ENCODE assay signal across 8 mouse cellular contexts in the genomic region with DNA sequence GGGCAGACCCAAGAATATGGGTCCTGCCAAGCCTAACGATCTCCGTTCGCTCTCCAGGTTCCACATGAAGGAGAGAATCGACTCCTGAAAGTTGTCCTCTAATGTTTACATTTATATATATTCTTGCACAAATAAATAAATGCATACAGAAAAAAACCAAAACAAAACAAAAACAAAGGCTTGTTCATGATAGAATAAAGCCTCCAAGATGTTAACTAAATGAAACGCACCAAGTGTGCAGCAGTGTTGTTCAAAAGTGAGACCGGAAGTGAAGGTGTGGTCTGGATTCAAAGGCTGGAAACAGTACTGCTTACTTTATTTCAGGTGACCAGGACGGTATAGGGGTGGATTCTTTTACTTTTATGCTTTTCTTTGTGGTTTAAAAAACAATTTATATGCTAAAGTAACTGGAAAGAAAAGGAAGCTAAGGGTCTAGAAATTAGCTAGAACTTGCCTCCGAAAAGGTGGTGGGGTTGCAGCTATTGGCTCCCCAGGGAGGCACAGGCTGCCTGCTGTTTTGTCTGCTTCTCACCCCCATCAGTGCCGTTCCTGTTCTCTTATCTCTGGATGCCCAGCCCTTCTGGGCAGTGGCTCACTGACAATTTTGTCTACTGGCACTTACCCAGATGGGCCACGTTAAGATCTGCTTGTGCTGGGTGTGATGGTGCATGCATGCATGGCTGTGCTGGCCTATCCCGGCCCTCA. TPM values are rescaled to one million over a fixed set of nuclear protein-coding genes. Genes with fewer than 3 reads are reported as not detected.
DNase-seq lines count a peak whose midpoint lies in the region; ATAC-seq and TF ChIP-seq lines count a peak whose summit lies in the region.

No protein-coding gene starts in this region.

- ATAC-seq in neural tube, embryonic 11.5 days (ENCODE audit: insufficient read depth, low FRiP score, low TSS enrichment) = no peak
- ATAC-seq in kidney, postnatal 0 days (replicated peaks; ENCODE audit: low FRiP score, low read depth) = no peak
- no peak for ATAC-seq in midbrain, embryonic 11.5 days (ENCODE audit: low FRiP score)

- peak overlapping the region; percentile 88 for H3K4me3 ChIP-seq in neural tube, embryonic 11.5 days (ENCODE audit: low read depth, low read length)
- H3K4me3 ChIP-seq in kidney, postnatal 0 days (replicated peaks; ENCODE audit: low read depth, low read length) = peak overlapping the region; percentile 94
- peak overlapping the region; percentile 96 for H3K4me3 ChIP-seq in midbrain, embryonic 11.5 days (ENCODE audit: low read depth, low read length)

- peaks cover 10% of the 10 kb centered on the region; the same call in 1 of the 2 replicates for H3K4me1 ChIP-seq in neural tube, embryonic 11.5 days (ENCODE audit: control insufficient read depth, insufficient read depth, low read length)
- peaks cover 9% of the 10 kb centered on the region for H3K4me1 ChIP-seq in kidney, postnatal 0 days (replicated peaks; ENCODE audit: insufficient read depth, low read length)
- H3K4me1 ChIP-seq in midbrain, embryonic 11.5 days (ENCODE audit: control insufficient read depth, insufficient read depth, low read length) = peaks cover 9% of the 10 kb centered on the region; the same call in 1 of the 2 replicates

- no peak for DNase-seq in neural tube, embryonic 11.5 days (ENCODE audit: low spot score)
- no peak for DNase-seq in neural tube, embryonic 10.5 days (ENCODE audit: extremely low spot score, low spot score)
- DNase-seq in cerebellum, adult 18-20 months = peak; percentile 37 to 44
- peak; percentile 50 to 55 for DNase-seq in heart, adult 18-20 months
- DNase-seq in kidney, postnatal 0 days (ENCODE audit: low spot score) = peak; percentile 27
- DNase-seq in midbrain, embryonic 11.5 days (ENCODE audit: low spot score, missing footprints) = no peak
- DNase-seq in thymus, postnatal 25 days = peak; percentile 11
- no peak for DNase-seq in embryo, embryonic 11 days

- 41% methylated on average over 11 of the region's 11 CpGs for WGBS in neural tube, embryonic 11.5 days
- 23% methylated on average over 11 of the region's 11 CpGs for WGBS in kidney, postnatal 0 days
- 45% methylated on average over 11 of the region's 11 CpGs for WGBS in midbrain, embryonic 11.5 days

- peaks cover 10% of the 10 kb centered on the region for H3K36me3 ChIP-seq in neural tube, embryonic 11.5 days (ENCODE audit: control insufficient read depth, insufficient read depth, low read length)
- H3K36me3 ChIP-seq in kidney, postnatal 0 days (ENCODE audit: insufficient read depth, low read length) = peaks cover 15% of the 10 kb centered on the region
- peaks cover 11% of the 10 kb centered on the region for H3K36me3 ChIP-seq in midbrain, embryonic 11.5 days (ENCODE audit: control insufficient read depth, insufficient read depth, low read length)

- peak overlapping the region; percentile 92 for H3K4me2 ChIP-seq in neural tube, embryonic 11.5 days (ENCODE audit: low read depth)
- peak overlapping the region; percentile 93 for H3K4me2 ChIP-seq in kidney, postnatal 0 days (ENCODE audit: low read length)
- H3K4me2 ChIP-seq in midbrain, embryonic 11.5 days = peak overlapping the region; percentile 95

- H3K9ac ChIP-seq in neural tube, embryonic 11.5 days (ENCODE audit: low read length) = peak overlapping the region; percentile 93; the same call in 1 of the 2 replicates
- H3K9ac ChIP-seq in kidney, postnatal 0 days (ENCODE audit: low read depth, low read length) = peak overlapping the region; percentile 93
- peak overlapping the region; percentile 97; the same call in 1 of the 2 replicates for H3K9ac ChIP-seq in midbrain, embryonic 11.5 days (ENCODE audit: low read length)

- no peaks in the 10 kb centered on the region for H3K27me3 ChIP-seq in neural tube, embryonic 11.5 days (ENCODE audit: control insufficient read depth, insufficient read depth, low read length)
- no peaks in the 10 kb centered on the region for H3K27me3 ChIP-seq in kidney, postnatal 0 days (ENCODE audit: insufficient read depth, low read length)
- H3K27me3 ChIP-seq in midbrain, embryonic 11.5 days (ENCODE audit: control insufficient read depth, insufficient read depth, low read length) = no peaks in the 10 kb centered on the region

- no peak overlapping the region for H3K27ac ChIP-seq in neural tube, embryonic 11.5 days (ENCODE audit: low read depth, low read length)
- H3K27ac ChIP-seq in kidney, postnatal 0 days = peak overlapping the region; percentile 86; the same call in 1 of the 2 replicates
- no peak overlapping the region for H3K27ac ChIP-seq in midbrain, embryonic 11.5 days (ENCODE audit: low read depth, low read length)

- no peak for TF ChIP-seq CTCF in kidney, postnatal 0 days (IDR thresholded peaks at IDR 0.05; ENCODE audit: low read depth)

- H3K9me3 ChIP-seq in neural tube, embryonic 11.5 days (ENCODE audit: control insufficient read depth, low read length) = no peaks in the 10 kb centered on the region
- H3K9me3 ChIP-seq in kidney, postnatal 0 days (replicated peaks; ENCODE audit: low read length) = no peaks in the 10 kb centered on the region
- H3K9me3 ChIP-seq in midbrain, embryonic 11.5 days (ENCODE audit: control insufficient read depth, low read length) = peaks cover 3% of the 10 kb centered on the region; the same call in 1 of the 2 replicates

RNA-seq across cellular contexts. Expression of a gene that starts 0.6 kb away (rescaled TPM):
- polyA plus RNA-seq in neural tube, embryonic 11.5 days (2014; fragmentation: Nextera tagmentation; extraction: Ambion mirVana) = 88.3 and 99.6 TPM in 2 replicates
- total RNA-seq in heart, adult 18-20 months (2021) = 10 to 100 TPM; 70.0 to 74.0 TPM
- 64.6 and 75.1 TPM in 2 replicates for polyA plus RNA-seq in kidney, postnatal 0 days (2015; fragmentation: Nextera tagmentation; extraction: Ambion mirVana)
- 85.7 and 89.2 TPM in 2 replicates for polyA plus RNA-seq in midbrain, embryonic 11.5 days (2014; fragmentation: Nextera tagmentation; extraction: Ambion mirVana)

Comparison
In these comparisons a context has a peak if more than half of its experiments do, and no peak if none do; other contexts are left out.
1. DNase-seq: peak in cerebellum, adult 18-20 months (2 of 2), heart, adult 18-20 months (2 of 2), kidney, postnatal 0 days (single experiment) and thymus, postnatal 25 days (single experiment); none in neural tube, embryonic 11.5 days (single experiment), neural tube, embryonic 10.5 days (single experiment), midbrain, embryonic 11.5 days (single experiment) and embryo, embryonic 11 days (single experiment).
2. Peak in every context shown above with its lines, with median percentiles within 50 percentile points of each other: H3K4me2 ChIP-seq, H3K4me3 ChIP-seq and H3K9ac ChIP-seq.